Mouse (Mus musculus): ENCODE measurements around the gene Drd3.

GRCm38 (mm10) chr16:43709062-43709413 lies 44.8 kb upstream of the Drd3 start:
- TF ChIP-seq POLR2A (IDR thresholded peaks at IDR 0.05; ENCODE audit: low read depth, low read length), result no peak
- TF ChIP-seq CTCF (IDR thresholded peaks at IDR 0.05; ENCODE audit: extremely low read depth, insufficient read length, insufficient replicate concordance, low read depth, low read length), result no peak

Measured in small intestine, adult 2 months (tissue).